Mouse (Mus musculus) lung, embryonic 16.5 days (tissue): Measurements from ENCODE around the gene Pot1b. TPM values are rescaled to one million over a fixed set of nuclear protein-coding genes. Genes with fewer than 3 reads are reported as not detected.

Source experiments
- ATAC-seq: fragments of 200-750 bp; cut with Nextera tagmentation; 2 replicates; pipeline ENCODE4 v1.8.0; 2017; ENCODE audit warnings: low read depth, mild to moderate bottlenecking, moderate library complexity
- H3K27ac ChIP-seq: fragments of 300-500 bp; sonication (generic); 2 replicates; pipeline ENCODE4 v1.5.1; 2014; ENCODE audit warnings: mild to moderate bottlenecking, control low read depth, low read length
- H3K27me3 ChIP-seq: fragments of 300-500 bp; sonication (generic); 2 replicates; pipeline ENCODE4 v1.6.1; 2014; ENCODE audit warnings: low read depth, low read length, mixed read lengths; ENCODE audit not compliant: control insufficient read depth, insufficient read depth
- H3K36me3 ChIP-seq: fragments of 300-500 bp; sonication (generic); 2 replicates; pipeline ENCODE4 v1.6.1; 2014; ENCODE audit warnings: low read length; ENCODE audit not compliant: control insufficient read depth, insufficient read depth
- H3K4me1 ChIP-seq: fragments of 300-500 bp; sonication (generic); replicated peaks from 2 replicates; pipeline ENCODE4 v1.6.1; 2014; ENCODE audit warnings: low read length, mixed read lengths; ENCODE audit not compliant: control insufficient read depth, insufficient read depth
- H3K4me2 ChIP-seq: fragments of 300-500 bp; sonication (generic); 2 replicates; pipeline ENCODE4 v1.6.1; 2014; ENCODE audit warnings: low read depth, low read length, control low read depth
- H3K4me3 ChIP-seq: fragments of 300-500 bp; sonication (generic); 2 replicates; pipeline ENCODE4 v1.5.1; 2014; ENCODE audit warnings: mild to moderate bottlenecking, low read length, control low read depth
- H3K9ac ChIP-seq: fragments of 300-500 bp; sonication (generic); 2 replicates; pipeline ENCODE4 v1.6.1; 2014; ENCODE audit warnings: low read length, control low read depth
- H3K9me3 ChIP-seq: fragments of 300-500 bp; sonication (generic); 2 replicates; pipeline ENCODE4 v1.6.1; 2016; ENCODE audit warnings: low read length; ENCODE audit not compliant: control insufficient read depth
- WGBS: fragments of 180-500 bp; shearing (Covaris S2); extraction: QIAGEN DNeasy Blood & Tissue Kit; methylation state at CpG from one replicate; pipeline ENCODE4 v1.1.7; 2014; 5-methylcytosine and 5-hydroxymethylcytosine counted together
- polyA plus RNA-seq: library from polyadenylated mRNA; unstranded; fragments of >200 nt; fragmentation: Nextera tagmentation; extraction: Ambion mirVana; gene quantifications from 2 replicates; pipeline ENCODE4 v1.2.1, GENCODE M21; 2015

The Pot1b gene
- polyA plus RNA-seq, 1 experiment from 2014 or later: 8.6 TPM

DNA sequence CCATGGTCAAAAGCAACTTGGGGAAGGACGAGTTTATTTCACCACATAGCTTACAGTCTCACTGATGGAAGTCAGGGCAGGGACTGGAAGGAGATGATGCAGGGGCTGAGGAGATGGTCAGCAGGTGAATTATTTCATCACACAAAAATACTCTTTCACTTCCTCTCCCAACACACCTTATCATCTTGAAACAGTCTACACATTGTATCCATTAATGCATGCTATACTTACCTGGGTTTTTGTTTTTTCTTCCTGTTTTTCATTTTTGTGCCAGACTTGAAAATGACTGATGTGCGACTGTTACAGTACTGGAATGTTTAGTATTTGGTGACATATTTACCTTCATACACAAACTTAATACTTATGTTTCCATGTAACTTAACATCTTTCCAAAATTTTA lies 13.0 kb downstream of the Pot1b start:
- Histone ChIP-seq H3K9ac (no peak overlapping the region), H3K4me1 (no peaks in the 10 kb centered on the region), H3K27me3 (no peaks in the 10 kb centered on the region), H3K9me3 (no peaks in the 10 kb centered on the region), H3K4me3 (no peak overlapping the region), H3K36me3 (peaks cover 6% of the 10 kb centered on the region; the same call in 1 of the 2 replicates), H3K27ac (no peak overlapping the region), H3K4me2 (no peak overlapping the region)
- no peak for ATAC-seq
- 86% methylated on average over 2 of the region's 2 CpGs for WGBS

DNA sequence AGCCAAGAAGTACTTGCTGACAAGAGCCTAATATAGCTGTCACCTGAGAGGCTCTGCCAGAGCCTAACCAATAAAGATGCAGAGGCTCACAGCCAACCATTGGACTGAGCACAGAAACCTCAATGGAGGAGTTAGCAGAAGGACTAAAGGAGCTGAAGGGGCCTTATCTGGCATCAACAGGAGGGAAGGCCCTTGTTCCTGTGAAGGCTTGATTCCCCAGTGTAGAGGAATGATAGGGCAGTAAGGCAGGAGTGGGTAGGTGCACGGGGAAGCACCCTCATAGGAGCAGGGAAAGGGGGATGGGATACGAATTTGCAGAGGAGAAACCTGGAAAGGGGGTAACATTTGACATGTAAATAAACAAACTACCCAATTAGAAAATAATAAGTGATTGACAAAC lies 51.3 kb downstream of the Pot1b start:
- H3K4me1 ChIP-seq: no peaks in the 10 kb centered on the region
- H3K36me3 ChIP-seq: no peaks in the 10 kb centered on the region; the same call in 1 of the 2 replicates
- no peak overlapping the region for H3K9ac ChIP-seq
- 88% methylated on average over 2 of the region's 2 CpGs for WGBS
- H3K4me3 ChIP-seq: no peak overlapping the region
- no peak for ATAC-seq
- no peak overlapping the region for H3K4me2 ChIP-seq
- H3K27me3 ChIP-seq: no peaks in the 10 kb centered on the region
- no peaks in the 10 kb centered on the region for H3K9me3 ChIP-seq
- H3K27ac ChIP-seq: no peak overlapping the region

DNA sequence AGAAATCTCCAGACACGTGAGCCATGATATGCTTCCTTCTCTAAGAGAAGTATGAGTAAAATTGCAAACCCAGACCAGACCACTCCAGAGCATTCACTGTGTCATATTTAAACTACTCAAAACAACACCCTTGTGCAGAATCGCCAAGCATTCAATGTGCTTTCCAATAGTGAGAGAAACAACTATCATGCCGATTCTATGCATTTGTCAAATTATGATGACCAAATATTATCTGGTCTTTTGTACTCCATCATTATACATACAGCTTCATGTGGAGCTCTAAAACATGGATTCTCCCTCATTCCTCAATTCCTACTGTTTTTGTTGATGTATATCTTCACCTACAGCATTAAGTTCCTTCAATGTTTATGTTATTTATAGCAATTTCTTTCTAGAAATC lies 87.3 kb downstream of the Pot1b start, which contains the start of gene Vmn2r118:
TSS of gene Vmn2r118 (minus strand) at position 101 of the 400 bp plus-strand sequence.
- 79% methylated on average over 3 of the region's 3 CpGs for WGBS
- no peak for ATAC-seq
- Histone ChIP-seq H3K9ac (no peak within 1 kb of the TSS), H3K27ac (no peak within 1 kb of the TSS), H3K4me2 (no peak within 1 kb of the TSS), H3K9me3 (no peaks in the 10 kb centered on the region), H3K27me3 (no peaks in the 10 kb centered on the region), H3K4me3 (no peak within 1 kb of the TSS), H3K36me3 (no peaks in the 10 kb centered on the region), H3K4me1 (no peaks in the 10 kb centered on the region)

Other genes starting within 250 kb of the Pot1b start
- not detected in 2 replicates for gene Vmn2r118, start 87.4 kb downstream of the Pot1b start, polyA plus RNA-seq
- gene Adgre4, start 37.4 kb upstream of the Pot1b start, polyA plus RNA-seq: 0.16 and 0.38 TPM in 2 replicates
- 9.1 and 10.7 TPM in 2 replicates for gene Zfp119a, start 166.3 kb upstream of the Pot1b start, polyA plus RNA-seq
- 15.4 and 17.3 TPM in 2 replicates for gene Zfp959, start 179.5 kb upstream of the Pot1b start, polyA plus RNA-seq
- 6.1 and 8.3 TPM in 2 replicates for gene Zfp119b, start 236.9 kb upstream of the Pot1b start, polyA plus RNA-seq
- gene Ebi3, start 240.0 kb upstream of the Pot1b start, polyA plus RNA-seq: 2.0 and 2.8 TPM in 2 replicates
- 25.5 and 27.3 TPM in 2 replicates for gene Yju2, start 246.5 kb upstream of the Pot1b start, polyA plus RNA-seq